Mouse (Mus musculus) layer of hippocampus, postnatal 25 days (tissue): ENCODE measurements at regions not wholly inside any gene's neighbourhood (a gene's known extent, or its start where the extent isn't known, plus 50 kb on each side); places are given as distances from the start of the nearest gene placed in this dataset.

Experiments used
- DNase-seq, 2 experiments: peaks; one replicate each; pipeline ENCODE4 v3.0.0; 2022; ENCODE audit warnings: mixed read lengths in 2 of 2, low spot score in 1 of 2; ENCODE audit errors: extremely low spot score in 1 of 2

- DNase-seq: no peak
Measured at GRCm38 (mm10) chr14:71030164-71030880, 430.7 kb upstream of the Fam160b2 start.
